Mouse (Mus musculus) limb, embryonic 14.5 days (tissue): ENCODE data around the gene Fgf11. TPM values are rescaled to one million over a fixed set of nuclear protein-coding genes. Genes with fewer than 3 reads are reported as not detected.

Source experiments
- ATAC-seq: fragments of 200-750 bp; cut with Nextera tagmentation; 2 replicates; pipeline ENCODE4 v1.8.0; 2017; ENCODE audit warnings: low read depth, moderate number of reproducible peaks, moderate TSS enrichment; ENCODE audit not compliant: low FRiP score
- DNase-seq: peaks from one replicate; pipeline ENCODE4 v3.0.0-alpha.2; 2015; ENCODE audit warnings: low spot score
- H3K27ac ChIP-seq: fragments of 300-500 bp; sonication (generic); replicated peaks from 2 replicates; pipeline ENCODE4 v1.5.1; 2014; ENCODE audit warnings: low read depth, mild to moderate bottlenecking, low read length, moderate library complexity, mixed read lengths
- H3K27me3 ChIP-seq: fragments of 300-500 bp; sonication (generic); 2 replicates; pipeline ENCODE4 v1.6.1; 2014; ENCODE audit warnings: low read length, mixed read lengths; ENCODE audit not compliant: control insufficient read depth, insufficient read depth
- H3K36me3 ChIP-seq: fragments of 300-500 bp; sonication (generic); 2 replicates; pipeline ENCODE4 v1.6.1; 2014; ENCODE audit warnings: mild to moderate bottlenecking, low read length, moderate library complexity, mixed read lengths; ENCODE audit not compliant: control insufficient read depth, insufficient read depth
- H3K4me1 ChIP-seq: fragments of 300-500 bp; sonication (generic); 2 replicates; pipeline ENCODE4 v1.6.1; 2014; ENCODE audit warnings: antibody characterized with exemption, low read length, mixed read lengths; ENCODE audit not compliant: control insufficient read depth, insufficient read depth
- H3K4me2 ChIP-seq: fragments of 300-500 bp; sonication (generic); replicated peaks from 2 replicates; pipeline ENCODE4 v1.6.1; 2014; ENCODE audit warnings: low read depth, mild to moderate bottlenecking, low read length, moderate library complexity; ENCODE audit not compliant: severe bottlenecking
- H3K4me3 ChIP-seq: fragments of 300-500 bp; sonication (generic); replicated peaks from 2 replicates; pipeline ENCODE4 v1.5.1; 2014; ENCODE audit warnings: low read length
- H3K9ac ChIP-seq: fragments of 300-500 bp; sonication (generic); 2 replicates; pipeline ENCODE4 v1.6.1; 2014; ENCODE audit warnings: mild to moderate bottlenecking, low read depth, low read length, moderate library complexity; ENCODE audit not compliant: severe bottlenecking
- H3K9me3 ChIP-seq: fragments of 300-500 bp; sonication (generic); 2 replicates; pipeline ENCODE4 v1.6.1; 2016; ENCODE audit warnings: low read length; ENCODE audit not compliant: control insufficient read depth
- POLR2A ChIP-seq: fragments of 200-500 bp; IDR thresholded peaks from 2 replicates; pipeline ENCODE4 v1.8.0; 2012; ENCODE audit warnings: inconsistent platforms, mild to moderate bottlenecking, moderate library complexity, borderline replicate concordance; ENCODE audit not compliant: insufficient read depth, insufficient read length; ENCODE audit errors: extremely low read depth
- WGBS: fragments of 180-500 bp; shearing (Covaris S2); extraction: QIAGEN DNeasy Blood & Tissue Kit; methylation state at CpG from one replicate; pipeline ENCODE4 v1.1.7; 2014; 5-methylcytosine and 5-hydroxymethylcytosine counted together
- polyA plus RNA-seq, 2 experiments: library from polyadenylated mRNA; depleted of rRNA in 1 of 2; stranded (reverse) in 1 of 2; unstranded in 1 of 2; fragments of >200 nt; fragmentation: Nextera tagmentation in 1 of 2; extraction: Ambion mirVana in 1 of 2; gene quantifications; 2 replicates each; pipeline versions ENCODE4 v1.2.1 to v1.2.3; 2012 to 2014

The Fgf11 gene
- polyA plus RNA-seq, 2 experiments, result 2.2 to 17.2 TPM

DNA sequence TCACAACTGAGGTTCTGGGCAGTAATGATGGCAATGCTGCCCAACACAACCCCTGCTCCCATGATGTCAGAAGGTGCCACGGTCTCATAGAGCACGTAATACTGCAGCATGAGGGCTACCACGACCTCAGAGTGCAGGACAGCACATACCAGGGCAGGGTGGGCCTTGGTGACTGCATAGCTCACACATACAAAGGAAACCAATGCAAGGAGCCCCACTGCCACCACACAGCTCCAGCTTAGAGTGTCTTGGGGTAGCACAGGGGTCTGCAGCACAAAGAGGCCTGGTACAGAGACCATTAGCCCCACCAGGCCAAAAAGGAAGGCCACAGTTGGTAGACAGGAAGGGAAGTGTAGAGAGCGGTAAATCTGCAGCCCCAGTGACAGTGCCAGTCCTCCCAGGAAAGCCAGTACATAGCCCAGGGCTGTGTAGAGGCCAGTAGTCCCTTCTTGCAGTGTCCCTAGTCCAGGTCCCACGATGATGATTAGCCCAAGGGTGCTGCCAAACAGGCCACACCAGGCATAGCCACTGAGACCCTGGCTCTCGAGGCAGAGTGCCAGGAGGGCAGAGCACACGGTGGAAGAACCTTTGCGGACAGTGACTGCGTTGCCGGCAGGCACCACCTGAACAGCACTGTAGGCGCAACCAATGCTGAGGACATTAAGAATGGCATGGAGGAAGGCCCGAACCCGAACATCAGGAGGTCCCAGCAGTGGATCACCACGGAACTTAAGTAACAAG lies 41.3 kb downstream of the Fgf11 start:
- peak overlapping the region; percentile 66 for H3K4me2 ChIP-seq
- DNase-seq, result no peak
- TF ChIP-seq POLR2A, result no peak
- H3K36me3 ChIP-seq, result no peaks in the 10 kb centered on the region
- no peak for ATAC-seq
- no peaks in the 10 kb centered on the region for H3K27me3 ChIP-seq
- H3K9me3 ChIP-seq, result no peaks in the 10 kb centered on the region
- peak overlapping the region; percentile 56 for H3K4me3 ChIP-seq
- peak overlapping the region; percentile 95 for H3K27ac ChIP-seq
- peak overlapping the region; percentile 65; the same call in 1 of the 2 replicates for H3K9ac ChIP-seq
- WGBS, result 86% methylated on average over 14 of the region's 14 CpGs
- peaks cover 35% of the 10 kb centered on the region for H3K4me1 ChIP-seq

- ATAC-seq, result peak; percentile 89
- Histone ChIP-seq H3K9me3 (no peaks in the 10 kb centered on the region), H3K4me1 (peaks cover 34% of the 10 kb centered on the region), H3K36me3 (no peaks in the 10 kb centered on the region), H3K9ac (peak overlapping the region; percentile 65), H3K4me2 (peak overlapping the region; percentile 66), H3K27ac (peak overlapping the region; percentile 95), H3K27me3 (no peaks in the 10 kb centered on the region), H3K4me3 (peak overlapping the region; percentile 56)
- under 1% methylated on average over 37 of the region's 37 CpGs for WGBS
- DNase-seq, result peak; percentile 95
- TF ChIP-seq POLR2A, result peak; percentile 63; the same call in 1 of the 2 replicates
Observed at GRCm38 (mm10) chr11:69758971-69759721, 42.5 kb downstream of the Fgf11 start.

DNA sequence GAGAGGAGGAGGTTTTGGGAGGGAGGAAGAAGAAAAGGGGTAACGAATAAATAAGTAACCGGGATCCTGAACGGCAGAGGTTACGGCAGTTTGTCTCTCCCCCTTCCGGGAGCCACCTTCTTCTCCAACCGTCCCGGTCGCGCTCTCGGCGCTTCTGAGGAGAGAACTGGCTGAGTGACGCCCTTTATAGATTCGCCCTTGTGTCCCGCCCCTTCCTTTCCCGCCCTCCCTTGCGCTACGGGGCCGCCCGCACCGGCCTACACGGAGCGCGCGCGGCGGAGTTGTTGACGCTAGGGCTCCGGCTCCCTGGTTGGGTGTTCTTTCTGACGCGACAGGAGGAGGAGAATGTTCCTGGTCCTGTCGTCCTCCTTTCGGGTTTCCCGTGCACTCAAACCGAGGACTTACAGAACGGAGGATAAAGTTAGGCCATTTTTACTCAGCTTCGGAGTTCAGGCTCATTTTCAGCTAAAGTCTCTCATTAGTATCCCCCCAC lies 43.1 kb downstream of the Fgf11 start, which contains the start of gene Polr2a:
Gene Polr2a, minus strand, starts transcription at position 160 of the 493 bp plus-strand sequence.
- Histone ChIP-seq H3K27me3 (no peaks in the 10 kb centered on the region), H3K27ac (peak within 1 kb of the TSS; percentile 95), H3K36me3 (no peaks in the 10 kb centered on the region), H3K4me2 (peak within 1 kb of the TSS; percentile 73), H3K9me3 (no peaks in the 10 kb centered on the region), H3K4me3 (peak within 1 kb of the TSS; percentile 56), H3K9ac (peak within 1 kb of the TSS; percentile 65), H3K4me1 (peaks cover 34% of the 10 kb centered on the region)
- TF ChIP-seq POLR2A, result peak; percentile 100
- WGBS, result under 1% methylated on average over 33 of the region's 36 CpGs
- DNase-seq (peak; percentile 97), ATAC-seq (peak; percentile 96)

DNA sequence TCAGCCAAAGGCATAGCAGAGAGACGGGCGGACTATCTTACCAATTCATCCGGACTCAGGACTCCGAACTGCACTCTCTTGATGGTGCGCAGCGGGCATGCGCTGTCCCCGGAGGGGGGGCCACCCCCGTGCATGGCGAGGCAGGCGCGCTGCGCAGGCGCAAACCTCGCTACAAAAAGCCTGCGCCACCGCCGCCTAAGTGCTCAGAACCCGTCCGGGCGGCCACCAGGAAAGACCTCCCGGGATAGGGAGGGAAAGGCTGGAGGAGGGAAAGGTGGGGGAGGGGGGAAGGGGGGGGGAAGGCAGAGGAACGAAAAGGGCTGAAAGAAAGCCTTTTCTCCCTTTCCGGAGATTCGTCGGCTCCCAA lies 43.6 kb downstream of the Fgf11 start:
- 1% methylated on average over 26 of the region's 26 CpGs for WGBS
- H3K9ac ChIP-seq, result peak overlapping the region; percentile 65
- peak; percentile 85 for ATAC-seq

More for the DNA sequence above, 43.6 kb downstream of the Fgf11 start:
- H3K9me3 ChIP-seq, result no peaks in the 10 kb centered on the region
- H3K36me3 ChIP-seq, result no peaks in the 10 kb centered on the region
- TF ChIP-seq POLR2A, result no peak
- DNase-seq, result peak; percentile 94
- H3K27ac ChIP-seq, result peak overlapping the region; percentile 95
- H3K4me1 ChIP-seq, result peaks cover 34% of the 10 kb centered on the region
- H3K4me3 ChIP-seq, result peak overlapping the region; percentile 56
- no peaks in the 10 kb centered on the region for H3K27me3 ChIP-seq
- peak overlapping the region; percentile 73 for H3K4me2 ChIP-seq
